Mouse (Mus musculus): ENCODE measurements around the gene Unc5b.

- TF ChIP-seq CTCF (IDR thresholded peaks at IDR 0.05; ENCODE audit: low read depth), result no peak
- TF ChIP-seq EP300 (IDR thresholded peaks at IDR 0.05; ENCODE audit: low read depth), result no peak
These were observed 30.0 kb downstream of the Unc5b start for GRCm38 (mm10) chr10:60801168-60801897.

Measured in liver, embryonic 14.5 days (tissue).